Mouse (Mus musculus): ENCODE results near the gene Tex19.1. TPM values are rescaled to one million over a fixed set of nuclear protein-coding genes. Genes with fewer than 3 reads are reported as not detected.

The Tex19.1 gene
- total RNA-seq, 2 experiments from 2014 or later = not detected

DNA sequence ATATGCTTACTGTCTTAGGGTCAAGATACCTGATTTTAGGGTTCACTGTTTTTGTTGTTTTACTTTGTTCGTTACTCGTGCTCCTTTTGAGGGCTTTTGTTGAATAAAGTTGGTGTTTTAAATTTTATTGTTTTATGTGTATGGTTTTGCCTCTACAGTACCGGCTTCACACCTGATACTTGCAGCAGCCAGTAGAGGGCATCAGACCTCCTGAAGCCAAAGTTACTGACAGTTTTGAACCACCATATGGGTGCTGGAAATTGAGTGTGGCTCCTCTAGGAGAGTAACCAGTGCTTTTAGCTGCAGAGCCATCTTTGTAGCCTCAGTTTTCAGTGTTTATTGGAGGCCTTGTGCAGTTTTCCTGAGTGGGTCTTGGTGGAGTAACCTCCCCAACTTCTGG, 2.2 kb downstream of the Tex19.1 start:
- DNase-seq = no peak

DNA sequence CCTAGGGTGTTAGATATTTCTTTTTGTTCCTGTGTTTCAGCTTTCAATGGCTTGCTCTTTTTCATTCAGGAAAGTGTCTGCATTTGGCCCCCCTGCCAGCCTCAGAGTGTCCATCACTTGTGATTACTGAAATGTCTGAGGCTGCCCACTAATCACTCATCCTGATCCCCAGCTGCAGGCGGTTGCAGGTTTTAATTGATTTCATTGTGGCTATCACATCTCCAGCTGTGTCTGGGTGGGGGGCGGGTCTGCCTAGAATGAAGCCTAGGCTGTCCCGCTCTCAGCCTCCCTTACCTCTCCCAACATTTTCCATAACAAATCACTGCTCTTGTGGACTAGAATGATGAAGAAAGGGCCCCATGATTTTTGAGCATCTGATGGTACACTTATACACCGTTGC, 8.3 kb downstream of the Tex19.1 start:
- DNase-seq = no peak

DNA sequence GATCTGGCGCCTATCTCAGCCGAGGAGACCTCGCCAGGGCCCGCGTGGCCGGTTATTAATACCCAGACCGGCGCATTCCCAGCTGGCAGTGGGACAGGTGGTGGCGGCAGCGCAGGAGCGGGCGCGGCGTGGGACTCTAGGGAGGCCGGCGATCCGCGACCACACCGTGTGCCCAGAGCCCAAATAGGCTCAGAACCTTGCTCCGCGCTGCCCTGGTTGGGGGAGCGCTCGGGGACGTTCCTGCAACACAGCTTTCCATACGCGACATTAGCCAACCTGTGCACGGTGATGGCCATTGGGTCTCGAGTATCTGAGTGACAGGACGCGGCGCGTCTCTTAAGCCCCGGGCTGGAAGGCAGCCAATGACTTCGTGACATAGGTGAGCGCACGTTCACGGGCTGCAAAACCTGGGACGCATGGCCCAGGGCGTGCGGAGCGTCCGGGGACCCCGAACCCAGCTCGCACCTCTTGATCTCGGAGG, 10.5 kb downstream of the Tex19.1 start:
- no peak for DNase-seq

DNA sequence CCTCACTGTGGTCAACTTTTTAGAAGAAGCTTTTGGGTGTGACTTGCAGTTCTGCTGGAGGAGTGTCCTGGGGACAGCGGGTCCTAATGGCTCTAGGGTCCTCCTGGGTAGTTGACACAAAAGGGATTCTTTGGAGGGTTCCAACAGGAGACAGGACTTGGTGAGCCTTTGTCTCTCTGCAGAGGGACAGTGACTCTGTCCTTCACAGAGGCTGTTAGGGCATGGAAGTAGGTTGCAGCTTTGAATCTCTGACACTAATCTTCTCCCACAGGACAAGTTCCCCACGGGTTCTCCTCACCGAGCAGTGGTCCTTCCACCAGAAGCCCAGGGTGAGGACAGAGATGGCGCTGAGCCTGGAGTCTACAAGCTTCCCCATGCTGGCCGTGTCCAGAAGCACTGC, 14.0 kb downstream of the Tex19.1 start, which contains the start of gene Uts2r:
Gene Uts2r (plus strand): TSS at position 301 of the 400 bp plus-strand sequence.
- no peak for DNase-seq

DNA sequence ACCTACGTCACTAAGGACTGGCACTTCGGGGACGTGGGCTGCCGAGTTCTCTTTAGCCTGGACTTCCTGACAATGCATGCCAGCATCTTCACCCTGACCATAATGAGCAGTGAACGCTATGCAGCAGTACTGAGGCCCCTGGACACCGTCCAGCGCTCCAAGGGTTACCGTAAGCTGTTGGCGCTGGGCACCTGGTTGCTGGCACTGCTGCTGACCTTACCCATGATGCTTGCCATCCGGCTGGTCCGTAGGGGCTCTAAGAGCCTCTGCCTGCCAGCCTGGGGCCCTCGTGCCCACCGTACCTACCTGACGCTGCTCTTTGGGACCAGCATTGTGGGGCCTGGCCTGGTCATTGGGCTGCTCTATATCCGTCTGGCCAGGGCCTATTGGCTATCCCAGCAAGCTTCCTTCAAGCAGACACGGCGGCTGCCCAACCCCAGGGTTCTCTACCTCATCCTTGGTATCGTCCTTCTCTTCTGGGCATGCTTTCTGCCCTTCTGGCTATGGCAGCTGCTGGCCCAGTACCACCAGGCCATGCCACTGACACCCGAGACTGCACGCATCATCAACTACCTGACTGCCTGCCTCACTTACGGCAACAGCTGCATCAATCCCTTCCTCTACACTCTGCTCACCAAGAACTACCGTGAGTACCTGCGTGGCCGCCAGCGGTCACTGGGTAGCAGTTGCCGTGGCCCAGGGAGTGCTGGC, 14.8 kb downstream of the Tex19.1 start:
- DNase-seq = no peak

DNA sequence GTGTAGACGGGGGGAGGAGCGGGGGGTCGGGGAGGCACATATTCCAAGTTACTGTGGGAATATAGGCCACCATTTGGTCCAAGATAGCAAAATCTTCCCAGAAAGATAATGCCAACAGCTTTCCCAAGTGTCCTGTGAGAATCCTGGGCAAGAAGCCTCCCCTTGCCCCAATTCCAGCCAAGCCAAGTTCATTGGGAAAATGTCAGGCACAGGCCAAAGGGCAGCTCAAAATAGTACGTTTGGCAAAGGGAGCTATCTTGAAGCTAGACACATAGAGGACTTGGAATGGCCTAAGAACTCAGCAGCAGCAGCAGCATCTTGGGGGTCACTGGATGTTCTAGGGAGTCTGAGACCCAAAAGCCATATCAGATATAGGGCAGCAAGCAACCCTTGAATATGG, 17.8 kb downstream of the Tex19.1 start:
- no peak for DNase-seq

DNA sequence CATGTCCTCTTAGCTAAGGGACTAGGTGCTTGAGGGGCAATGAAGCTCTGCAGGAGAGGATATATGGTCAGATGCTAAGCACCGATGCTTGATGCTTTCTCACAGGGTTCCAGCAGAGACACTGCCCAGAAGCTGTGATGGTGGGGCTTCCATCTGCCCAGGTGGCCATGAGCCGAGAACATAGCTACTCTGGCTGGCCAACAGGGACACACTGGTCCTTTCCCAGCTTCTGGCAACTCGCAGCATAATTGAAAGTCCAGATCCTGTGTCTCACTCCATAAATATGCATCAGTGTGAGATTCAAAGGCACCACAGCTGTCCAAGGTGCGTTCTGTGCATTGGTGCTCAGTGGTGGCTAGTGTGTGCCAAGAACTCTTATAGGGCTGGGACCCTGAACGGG, 27.3 kb downstream of the Tex19.1 start:
- no peak for DNase-seq

DNA sequence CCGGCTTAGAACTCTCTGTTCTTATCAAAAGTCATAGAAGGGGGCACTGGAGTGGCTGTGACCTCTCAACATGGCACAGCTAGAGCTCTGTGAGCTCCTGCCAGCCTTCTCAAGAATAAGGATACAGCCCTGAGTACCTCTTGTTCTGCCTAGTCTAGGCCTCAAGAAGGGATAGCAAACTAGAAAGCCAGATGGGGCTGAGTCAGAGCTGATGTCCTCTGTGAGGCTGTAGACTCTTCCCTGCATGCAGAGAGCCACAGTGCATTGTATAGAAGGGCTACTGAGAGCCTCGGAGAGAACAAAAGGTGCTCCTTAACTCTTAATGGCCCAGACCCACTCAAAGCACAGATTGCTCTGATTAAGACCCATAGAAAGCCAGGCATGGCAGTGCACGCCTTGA, 28.3 kb downstream of the Tex19.1 start:
- DNase-seq = no peak

DNA sequence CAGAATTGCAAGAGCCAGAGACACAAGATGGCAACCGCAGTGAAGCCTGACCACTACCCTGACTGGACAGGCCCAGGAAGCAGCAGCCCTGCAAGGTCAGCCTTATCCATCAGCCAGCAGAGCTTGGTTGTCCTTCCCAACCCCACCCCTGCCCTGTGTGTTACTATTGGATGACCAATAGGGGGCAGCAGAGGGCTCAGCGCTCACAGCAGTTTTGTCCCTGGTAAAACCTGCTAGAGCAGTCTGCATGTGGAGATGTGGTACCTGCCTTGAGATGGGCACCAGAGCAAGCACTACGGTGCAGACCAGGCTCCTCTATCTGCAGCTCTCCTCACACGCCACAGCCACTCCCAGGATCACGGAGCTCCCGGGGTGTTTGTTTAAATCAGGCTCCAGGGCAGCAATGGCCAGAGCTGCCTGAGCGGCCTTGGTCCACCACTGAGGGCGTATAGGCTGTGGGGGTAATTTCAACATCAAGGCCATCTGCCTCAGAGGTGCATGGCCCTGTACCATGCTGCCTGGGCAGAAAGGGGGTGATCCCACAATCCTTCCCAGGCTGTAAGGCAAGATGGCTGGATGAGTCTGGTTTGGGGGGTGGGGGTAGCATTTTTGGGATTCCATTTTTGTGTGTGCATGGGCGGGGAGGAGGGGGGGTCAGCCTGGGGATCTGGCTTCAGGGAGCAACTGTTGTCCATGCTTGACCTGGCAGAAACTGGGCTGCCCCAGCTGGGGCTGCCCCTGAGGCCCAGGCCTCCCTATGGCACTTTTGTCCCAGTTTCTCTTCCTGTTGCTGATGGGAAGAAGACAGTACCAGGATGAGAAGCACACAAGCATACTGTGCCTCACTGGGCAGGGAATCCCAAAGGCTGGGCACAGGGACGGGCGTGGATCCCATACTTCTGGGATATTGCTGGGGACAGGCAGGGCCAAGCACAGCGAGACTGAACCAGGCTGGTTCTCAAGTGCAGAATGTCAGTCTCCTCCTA, 30.6 kb downstream of the Tex19.1 start:
- DNase-seq = peak in 1 of 2 experiments; percentile 20

DNA sequence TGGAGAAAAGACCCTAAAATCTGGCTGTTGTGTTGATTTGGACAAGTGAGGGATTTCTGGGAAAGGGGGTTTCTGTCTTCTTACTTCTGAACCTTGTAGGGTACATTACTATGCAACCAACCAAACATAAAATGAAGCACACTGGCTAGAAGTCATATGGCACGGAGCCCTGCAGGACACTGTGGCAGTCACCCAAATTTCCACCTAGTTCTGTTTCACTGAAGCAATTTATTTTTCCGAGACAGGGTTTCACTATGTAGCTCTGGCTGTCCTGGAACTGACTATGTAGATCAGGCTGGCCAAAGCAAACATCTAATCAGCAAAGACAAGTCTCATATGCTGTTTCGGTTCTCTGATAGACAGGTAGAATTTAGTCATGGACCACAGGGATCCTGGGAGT, 43.7 kb downstream of the Tex19.1 start:
- DNase-seq = no peak

DNA sequence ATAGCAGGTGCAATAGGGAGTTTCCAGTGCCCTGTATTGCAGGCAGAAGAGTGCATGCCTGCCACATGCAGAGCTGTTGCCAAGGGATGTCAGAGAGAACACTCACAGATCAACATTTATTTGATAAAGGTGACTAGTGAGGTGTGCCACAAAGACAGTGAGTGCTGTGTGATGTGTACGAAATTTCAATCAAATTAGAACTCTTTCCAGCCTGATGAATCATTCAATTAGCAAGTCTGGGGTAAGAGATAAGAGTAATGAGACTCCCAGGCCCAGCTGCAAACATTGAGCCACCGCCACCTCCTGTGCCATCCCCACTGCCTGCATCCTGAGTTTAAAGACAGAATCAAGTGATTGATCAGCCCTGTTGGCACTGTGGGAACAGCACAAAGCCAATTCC, 46.8 kb downstream of the Tex19.1 start:
- DNase-seq = no peak

DNA sequence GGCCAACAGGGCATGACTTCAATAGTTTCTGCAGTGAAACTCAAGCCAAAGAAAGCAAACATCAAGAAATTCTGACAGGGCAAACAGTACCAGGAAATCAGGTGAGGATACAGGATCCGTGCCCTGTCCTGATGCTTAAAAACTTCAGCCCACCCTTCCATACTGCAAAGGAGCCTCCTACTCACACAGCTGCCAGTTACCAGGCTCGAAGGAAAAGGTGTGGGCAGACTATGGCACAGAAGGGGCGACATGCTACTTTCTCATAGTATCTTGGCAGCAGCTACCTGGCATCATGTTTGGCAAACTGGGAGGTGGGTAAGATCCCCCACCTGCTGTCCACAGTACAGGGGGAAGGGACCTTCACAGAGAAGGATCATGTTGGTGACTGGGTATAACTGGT, 47.5 kb downstream of the Tex19.1 start:
- no peak for DNase-seq

Other genes starting within 250 kb of the Tex19.1 start
- gene Ccdc57, start 213.3 kb upstream of the Tex19.1 start, total RNA-seq (2021) = 1 to 10 TPM; 6.1 to 7.0 TPM
- gene Slc16a3, start 197.7 kb upstream of the Tex19.1 start, total RNA-seq (2021) = 1 to 10 TPM; 2.3 to 2.5 TPM
- 100 to 1,000 TPM; 129 to 137 TPM for gene Csnk1d, start 154.8 kb upstream of the Tex19.1 start, total RNA-seq (2021)
- gene Cd7, start 106.7 kb upstream of the Tex19.1 start, total RNA-seq (2021) = not detected
- gene Sectm1b, start 82.6 kb upstream of the Tex19.1 start, total RNA-seq (2021) = not detected
- not detected for gene Sectm1a, start 64.9 kb upstream of the Tex19.1 start, total RNA-seq (2021)
- not detected for gene Tex19.2, start 27.5 kb upstream of the Tex19.1 start, total RNA-seq (2021)
- under 1 TPM in 1 of 2 experiments, not detected in 1; 0.23 TPM for gene Uts2r, start 14.1 kb downstream of the Tex19.1 start, total RNA-seq (2021)
- 10 to 100 TPM; 16.7 to 20.2 TPM for gene Hexdc, start 58.3 kb downstream of the Tex19.1 start, total RNA-seq (2021)
- 1 to 10 TPM; 6.0 to 7.0 TPM for gene Ogfod3, start 58.6 kb downstream of the Tex19.1 start, total RNA-seq (2021)
- 10 to 100 TPM; 22.1 to 22.5 TPM for gene Cybc1, start 83.2 kb downstream of the Tex19.1 start, total RNA-seq (2021)
- 10 to 100 TPM; 48.9 to 56.7 TPM for gene Narf, start 91.1 kb downstream of the Tex19.1 start, total RNA-seq (2021)
- gene Foxk2, start 113.8 kb downstream of the Tex19.1 start, total RNA-seq (2021) = 10 to 100 TPM; 75.7 to 84.8 TPM
- 10 to 100 TPM; 70.2 to 78.1 TPM for gene Wdr45b, start 208.3 kb downstream of the Tex19.1 start, total RNA-seq (2021)
- 10 to 100 TPM; 66.3 to 67.0 TPM for gene Rab40b, start 242.1 kb downstream of the Tex19.1 start, total RNA-seq (2021)

Measured in layer of hippocampus, postnatal 36 days (tissue).